Comparison of ENCODE assay signal across 34 mouse cellular contexts in the genomic region with DNA sequence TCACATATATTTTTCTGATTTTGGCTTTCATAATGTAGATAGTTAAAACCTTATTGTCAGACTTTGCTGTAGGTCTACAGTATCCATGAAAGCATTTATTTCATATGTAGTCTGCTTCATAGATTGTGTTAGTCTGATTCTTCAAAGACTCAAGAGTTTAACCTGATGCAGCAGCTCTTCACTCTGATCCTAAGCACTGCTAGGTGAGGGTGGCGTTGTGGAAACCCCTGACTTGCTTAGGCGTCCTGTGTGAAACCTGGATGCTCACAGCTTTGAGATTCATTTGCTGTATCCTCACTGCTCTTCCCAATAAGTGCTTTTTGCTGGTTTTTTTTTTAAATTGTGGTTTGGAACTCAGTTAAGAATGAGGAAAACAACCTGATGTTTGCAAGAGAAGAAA. TPM values are rescaled to one million over a fixed set of nuclear protein-coding genes. Genes with fewer than 3 reads are reported as not detected.
"Had no signal": no experiment of that assay in that cellular context is flagged by ENCODE, and none has a peak within 500 bp of the region (broad histone marks: within the 10 kb centered on the region; RNA-seq: fewer than 3 reads in every experiment).

No protein-coding gene starts in this region.

- H3K9me3 ChIP-seq: heart, embryonic 10.5 days; heart, embryonic 12.5 days; hindbrain, embryonic 13.5 days; hindbrain, embryonic 15.5 days; kidney, embryonic 15.5 days; limb, embryonic 13.5 days; limb, embryonic 15.5 days; liver, embryonic 12.5 days had no signal

- ATAC-seq: hindbrain, postnatal 0 days; intestine, embryonic 16.5 days; liver, embryonic 12.5 days had no signal

- H3K27ac ChIP-seq: gastrocnemius, adult 2 months; heart, embryonic 10.5 days; hindbrain, embryonic 13.5 days; hindbrain, embryonic 15.5 days; hindbrain, postnatal 0 days; kidney, embryonic 15.5 days; kidney, postnatal 0 days; layer of hippocampus, adult 2 months; limb, embryonic 13.5 days; limb, embryonic 15.5 days; liver, embryonic 12.5 days; liver, embryonic 14.5 days had no signal

- DNase-seq: gastrocnemius, adult 2 months; gastrocnemius, postnatal 14 days; gastrocnemius, postnatal 36 days; heart, adult 18-20 months; heart, postnatal 14 days; heart, postnatal 36 days; kidney, adult 11 months; kidney, adult 2 months; kidney, adult 9 months; kidney, postnatal 14 days; kidney, postnatal 4 days; layer of hippocampus, postnatal 36 days; left cerebral cortex, postnatal 4 days had no signal

- H3K36me3 ChIP-seq: heart, embryonic 10.5 days; heart, embryonic 12.5 days; hindbrain, embryonic 13.5 days; hindbrain, embryonic 15.5 days; kidney, embryonic 15.5 days; limb, embryonic 13.5 days; limb, embryonic 15.5 days; liver, embryonic 12.5 days had no signal

- H3K27me3 ChIP-seq: liver, embryonic 12.5 days had no signal

- H3K4me1 ChIP-seq: heart, embryonic 10.5 days; heart, embryonic 12.5 days; hindbrain, embryonic 13.5 days; hindbrain, embryonic 15.5 days; kidney, embryonic 15.5 days; limb, embryonic 13.5 days; limb, embryonic 15.5 days; liver, embryonic 12.5 days had no signal

- H3K9ac ChIP-seq: heart, embryonic 12.5 days; hindbrain, embryonic 13.5 days; hindbrain, embryonic 15.5 days; kidney, embryonic 15.5 days; limb, embryonic 13.5 days; limb, embryonic 15.5 days; liver, embryonic 12.5 days; liver, embryonic 14.5 days had no signal

- H3K4me3 ChIP-seq: gastrocnemius, adult 2 months; heart, embryonic 10.5 days; heart, embryonic 12.5 days; hindbrain, embryonic 13.5 days; hindbrain, embryonic 15.5 days; kidney, embryonic 15.5 days; layer of hippocampus, adult 2 months; limb, embryonic 13.5 days; limb, embryonic 15.5 days; liver, embryonic 12.5 days had no signal

RNA-seq across cellular contexts. Expression of gene Pax1, which starts 21.6 kb away (rescaled TPM):
- total RNA-seq: gastrocnemius, adult 2 months; heart, adult 18-20 months; heart, adult 8-10 months; heart, postnatal 36 days; hematopoietic stem cell, adult 5-6 weeks; hindbrain, postnatal 0 days; layer of hippocampus, postnatal 36 days; left cerebral cortex, adult 8-10 months; left cerebral cortex, postnatal 10 days; left cerebral cortex, postnatal 25 days; left cerebral cortex, postnatal 4 days; liver, adult 2 months had no signal
- polyA plus RNA-seq: heart, embryonic 12.5 days; heart, embryonic 14.5 days; hindbrain, embryonic 15.5 days; hindbrain, postnatal 0 days; intestine, embryonic 14.5 days; intestine, embryonic 16.5 days; kidney, postnatal 0 days; liver, adult 2 months; liver, embryonic 12.5 days; liver, embryonic 14.5 days had no signal
